Mouse (Mus musculus) MEL-GATA-1-ER (cell line): ENCODE data around the gene Dbnl.
"Not testable (repeated sequence)": the region's sequence is repeated elsewhere in the genome, so short reads cannot be mapped to it uniquely, and the experiment has no call there.

Experiments
- DNase-seq: peaks from one replicate; pipeline ENCODE4 v3.0.0-alpha.2; 2012; ENCODE audit warnings: low read depth; ENCODE audit errors: extremely low read depth

Gene Dbnl

DNA sequence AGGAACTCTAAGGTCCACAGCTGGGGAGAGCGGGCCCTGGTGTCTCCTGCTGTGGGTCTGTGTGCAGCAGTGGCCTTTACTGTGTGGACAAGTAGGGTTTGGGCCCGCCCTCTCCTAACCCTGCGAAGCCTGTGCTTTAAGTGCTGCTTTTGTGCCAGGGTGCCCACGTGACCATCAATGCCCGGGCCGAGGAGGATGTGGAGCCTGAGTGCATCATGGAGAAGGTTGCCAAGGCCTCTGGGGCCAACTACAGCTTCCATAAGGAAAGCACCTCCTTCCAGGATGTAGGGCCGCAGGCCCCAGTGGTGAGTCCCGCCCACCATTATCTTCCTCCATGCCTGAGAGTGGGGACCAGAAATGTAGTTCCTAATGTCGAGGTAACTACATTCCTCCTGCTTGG lies 7.0 kb downstream of the Dbnl start:
- no peak for DNase-seq

DNA sequence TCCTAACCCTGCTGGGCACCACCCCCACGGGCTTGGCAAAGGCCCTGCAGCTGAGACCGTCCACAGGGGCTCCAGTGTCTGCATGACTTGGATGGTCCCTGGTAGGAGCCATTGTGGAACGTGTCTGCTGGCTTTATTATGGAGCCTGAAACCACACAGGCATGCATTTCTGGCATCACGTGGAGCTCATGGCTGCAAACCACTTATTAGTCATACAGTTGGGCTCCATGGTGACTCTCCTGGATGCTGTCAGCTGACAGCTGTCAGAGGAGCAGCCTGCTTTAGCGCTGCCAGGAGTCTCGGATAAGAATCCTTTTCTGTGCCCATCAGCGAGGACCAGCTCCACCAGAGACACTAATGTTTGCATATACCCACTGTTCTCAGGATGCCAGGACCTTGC lies 7.4 kb downstream of the Dbnl start:
- DNase-seq: no peak

DNA sequence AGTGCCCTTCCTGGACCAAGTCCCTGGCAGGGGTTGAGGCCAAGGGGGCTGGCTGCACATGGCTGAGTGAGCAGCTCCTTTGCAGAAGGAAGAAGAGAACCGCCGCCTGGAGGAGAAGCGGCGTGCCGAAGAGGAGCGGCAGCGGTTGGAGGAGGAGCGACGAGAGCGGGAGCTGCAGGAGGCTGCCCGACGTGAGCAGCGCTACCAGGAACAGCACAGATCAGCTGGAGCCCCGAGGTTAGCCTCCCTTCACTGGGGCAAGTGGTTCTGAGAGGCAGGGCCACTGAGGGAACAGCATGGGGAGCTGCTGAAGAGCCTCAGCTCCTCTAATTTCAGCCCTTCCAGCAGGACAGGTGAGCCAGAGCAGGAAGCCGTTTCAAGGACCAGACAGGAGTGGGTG lies 8.7 kb downstream of the Dbnl start:
- DNase-seq: no peak

DNA sequence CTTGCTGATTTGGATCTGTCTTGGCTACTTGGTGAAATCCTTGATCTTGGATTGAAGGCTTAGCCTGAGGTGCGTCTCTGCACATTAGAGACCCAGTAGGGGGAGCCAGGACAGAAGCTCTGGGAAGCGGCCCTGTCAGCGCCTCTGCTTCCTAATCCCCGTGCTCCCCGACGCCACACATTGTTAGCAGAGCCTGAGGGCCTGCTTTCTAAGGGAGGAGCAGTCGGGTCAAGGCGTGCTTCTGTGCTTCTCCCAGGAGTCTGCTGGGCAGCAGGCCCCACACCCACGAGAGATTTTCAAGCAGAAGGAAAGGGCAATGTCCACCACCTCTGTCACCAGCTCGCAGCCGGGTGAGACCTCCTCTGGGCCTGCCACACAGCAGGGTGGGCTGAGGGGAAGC lies 9.1 kb downstream of the Dbnl start:
- no peak for DNase-seq

DNA sequence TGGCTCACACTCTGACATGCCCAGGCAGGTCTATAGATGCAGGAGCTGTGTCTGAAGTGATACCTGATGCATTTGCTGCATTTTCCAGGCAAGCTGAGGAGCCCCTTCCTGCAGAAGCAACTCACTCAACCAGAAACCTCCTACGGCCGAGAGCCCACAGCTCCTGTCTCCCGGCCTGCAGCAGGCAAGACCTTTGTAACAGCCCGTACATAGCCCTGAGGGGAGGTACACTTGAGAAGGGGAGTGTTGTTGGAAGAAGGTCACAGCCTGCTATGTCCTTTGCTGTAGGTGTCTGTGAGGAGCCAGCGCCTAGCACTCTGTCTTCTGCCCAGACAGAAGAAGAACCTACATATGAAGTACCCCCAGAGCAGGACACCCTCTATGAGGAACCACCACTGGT lies 9.6 kb downstream of the Dbnl start:
- no peak for DNase-seq

DNA sequence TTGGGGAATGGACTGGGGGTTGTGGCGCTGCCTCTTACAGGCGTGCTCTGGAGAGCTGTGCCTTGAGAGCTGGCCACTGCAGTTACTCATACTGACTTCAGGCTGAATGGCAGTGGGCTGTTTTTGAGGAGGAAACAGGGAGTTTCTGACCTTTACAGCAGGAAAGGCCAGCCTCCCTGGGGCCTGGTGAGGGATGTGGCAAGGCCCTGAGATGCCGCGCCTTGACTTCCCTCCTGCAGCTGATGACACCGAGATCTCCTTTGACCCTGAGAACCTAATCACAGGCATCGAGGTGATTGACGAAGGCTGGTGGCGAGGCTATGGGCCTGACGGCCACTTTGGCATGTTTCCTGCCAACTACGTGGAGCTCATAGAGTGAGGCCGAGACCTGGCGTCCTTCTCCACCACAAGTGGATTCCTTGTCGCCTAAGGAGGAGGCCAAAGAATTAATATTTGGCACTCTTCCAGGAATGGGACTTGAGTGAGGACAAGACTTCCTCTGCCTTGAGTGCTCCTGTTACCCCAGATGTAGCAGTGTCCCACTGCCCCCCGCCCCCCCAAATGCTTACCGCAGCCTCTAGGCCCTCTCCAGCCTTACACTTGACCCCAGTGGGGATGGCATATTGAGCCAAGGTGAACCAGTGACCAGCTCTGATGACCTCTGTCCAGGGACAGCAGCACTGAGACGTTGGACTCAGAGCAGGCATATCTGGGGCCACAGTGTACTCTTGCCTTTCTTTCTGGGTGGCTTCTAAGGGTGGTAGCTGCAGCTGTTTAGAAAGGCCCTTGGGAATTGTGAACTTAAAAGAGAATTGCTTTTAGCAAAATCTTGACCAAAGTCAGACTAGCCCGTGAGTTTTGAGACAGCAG lies 11.6 kb downstream of the Dbnl start:
- no peak for DNase-seq

DNA sequence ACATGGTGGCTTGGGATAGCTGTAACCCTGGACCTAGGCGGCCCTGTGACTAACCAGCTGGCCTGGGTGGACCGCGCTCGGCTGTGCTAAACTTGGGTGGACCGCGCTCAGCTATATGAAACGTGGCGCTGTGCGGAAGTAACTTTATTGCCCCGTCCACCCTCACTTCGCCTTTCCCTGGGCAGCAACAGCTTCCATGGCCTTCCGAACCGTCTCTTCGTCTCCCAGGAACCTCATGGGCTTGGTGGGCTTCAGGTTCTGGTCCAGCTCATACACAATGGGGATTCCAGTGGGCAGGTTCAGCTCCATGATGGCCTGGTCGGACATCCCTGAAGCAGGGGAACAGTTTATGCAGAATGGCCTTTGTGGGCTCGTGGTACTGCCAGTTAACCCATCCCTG lies 13.2 kb downstream of the Dbnl start:
- no peak for DNase-seq

DNA sequence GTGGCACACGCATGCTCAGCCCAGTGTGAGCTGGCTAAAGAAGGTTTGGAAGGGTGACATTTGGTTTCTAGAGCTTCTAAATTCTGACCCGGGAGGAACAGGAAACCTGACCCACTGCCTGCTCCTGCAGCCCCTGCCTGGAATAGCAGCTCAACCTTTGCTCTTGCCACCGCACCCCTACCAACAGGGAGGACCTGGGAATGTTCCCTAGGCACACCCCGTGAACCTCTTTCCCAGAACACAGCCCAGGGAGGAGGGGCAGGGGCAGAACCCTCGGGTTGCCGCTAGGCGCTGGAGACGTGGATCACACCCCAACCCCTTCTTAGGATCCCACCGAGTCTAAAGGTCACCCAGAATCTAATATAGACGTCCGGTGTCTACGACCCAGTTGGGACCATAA lies 13.7 kb downstream of the Dbnl start:
- no peak for DNase-seq

DNA sequence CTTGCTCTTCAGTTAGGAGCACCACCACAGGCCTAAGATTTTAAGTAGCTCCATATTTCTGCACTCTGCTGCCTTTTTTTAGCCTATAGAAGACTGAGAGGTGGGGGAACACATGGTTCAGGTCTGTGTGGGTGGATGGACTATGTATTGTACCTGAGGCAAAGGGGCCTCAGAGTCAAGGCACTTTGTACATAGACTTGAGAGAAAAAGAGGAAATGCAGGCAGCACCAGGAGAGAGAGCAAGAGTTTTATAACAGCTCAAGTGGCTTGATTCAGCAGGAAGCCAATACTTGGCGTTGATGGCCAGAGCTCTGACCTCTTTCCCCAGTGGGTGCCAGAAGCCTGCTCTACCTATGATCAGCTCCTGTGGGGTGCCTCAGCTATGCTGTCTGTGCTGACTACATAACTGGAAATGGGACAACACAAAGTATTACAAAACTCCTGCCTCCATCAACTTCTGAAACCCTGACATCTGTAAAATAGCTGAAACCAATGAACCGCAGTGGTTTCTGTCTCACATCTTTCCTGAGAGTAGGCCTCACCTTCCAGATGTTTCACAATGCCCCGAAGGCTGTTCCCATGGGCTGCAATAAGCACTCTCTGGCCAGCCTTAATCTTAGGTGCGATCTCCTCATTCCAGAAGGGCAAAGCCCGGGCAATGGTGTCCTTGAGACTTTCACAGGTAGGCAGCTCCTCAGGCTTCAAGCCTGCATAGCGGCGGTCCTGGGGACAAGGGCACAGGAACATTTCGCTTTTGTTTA lies 14.3 kb downstream of the Dbnl start:
- DNase-seq: no peak

DNA sequence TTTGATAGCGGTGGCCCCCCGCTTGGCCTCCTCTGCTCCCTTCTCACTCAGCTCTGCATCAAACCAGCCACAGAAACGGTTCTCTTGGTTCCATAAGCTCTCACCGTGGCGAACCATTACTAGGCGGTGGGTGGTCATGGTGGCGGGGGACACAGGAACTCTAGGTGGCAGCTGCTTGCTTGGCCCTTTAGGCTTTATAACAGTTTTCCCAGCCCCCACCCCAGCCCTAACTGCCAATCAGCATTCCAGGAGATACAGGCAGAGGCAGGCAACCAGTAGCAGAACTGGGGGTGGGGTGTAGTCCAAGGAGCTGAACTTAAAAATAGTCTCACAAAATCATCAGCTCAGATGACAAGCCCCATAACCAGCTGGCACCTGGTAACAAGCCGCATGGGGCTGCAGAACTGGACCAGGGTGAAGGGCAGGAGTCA lies 15.3 kb downstream of the Dbnl start, which contains the start of gene Pgam2:
Gene Pgam2 (minus strand): TSS at position 183 of the 431 bp plus-strand sequence.
- DNase-seq: no peak

DNA sequence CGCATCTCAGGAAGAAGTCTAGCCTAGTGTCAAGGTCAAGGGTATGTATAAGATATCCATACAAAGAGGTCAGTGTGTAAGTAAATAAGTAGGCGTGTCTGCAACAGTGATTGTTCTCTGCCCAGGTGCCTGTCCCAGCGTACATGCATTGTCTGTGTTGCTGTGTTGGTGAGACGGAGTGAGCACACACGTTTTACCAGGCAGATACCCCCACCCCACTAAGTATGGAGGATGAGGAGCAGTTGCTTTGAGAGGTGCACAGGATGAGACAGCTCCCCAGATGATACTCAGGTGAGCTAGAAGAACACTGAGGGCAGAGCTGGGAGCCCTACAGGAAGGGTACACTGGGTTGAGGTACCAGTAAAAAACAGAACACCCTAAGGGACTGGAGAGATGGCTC lies 15.9 kb downstream of the Dbnl start:
- DNase-seq: no peak

DNA sequence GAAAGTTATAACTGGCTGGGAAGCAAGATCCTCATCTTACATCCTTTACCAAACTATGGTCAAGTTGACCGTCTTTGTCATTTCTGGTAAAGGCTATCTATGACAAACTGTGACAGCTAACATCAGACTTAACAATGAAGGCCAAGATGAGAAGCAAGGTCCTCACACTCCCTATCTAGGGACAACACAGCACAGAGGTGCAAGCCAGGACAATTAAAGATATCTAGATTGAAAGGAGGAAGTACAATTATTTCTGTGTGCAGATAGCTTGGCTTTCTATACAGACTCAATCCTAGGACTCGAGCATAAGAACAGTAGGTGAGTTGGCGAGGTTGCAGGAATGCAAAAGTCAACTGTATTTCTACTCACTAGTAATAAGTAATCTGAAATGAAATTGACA lies 17.4 kb downstream of the Dbnl start:
- DNase-seq: peak; percentile 63

DNA sequence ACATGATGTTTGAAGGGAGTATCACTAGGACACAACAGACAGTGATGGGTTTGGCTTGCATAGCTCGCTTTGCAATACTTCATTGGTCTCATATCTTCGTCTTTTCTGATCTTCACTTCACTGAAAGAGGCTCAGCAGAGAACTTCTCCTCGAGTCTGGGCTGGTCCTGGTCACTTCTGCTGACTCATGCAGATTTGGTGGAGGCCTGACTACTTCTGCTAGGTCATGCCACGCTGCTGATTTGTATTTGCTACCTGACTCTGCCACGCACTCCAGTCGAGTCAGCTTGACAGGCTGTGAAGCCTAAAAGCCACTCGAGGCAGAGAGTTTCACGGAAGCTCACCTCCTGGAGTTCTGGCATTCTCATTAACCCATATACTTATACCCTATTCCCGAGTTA lies 19.7 kb downstream of the Dbnl start:
- no peak for DNase-seq

DNA sequence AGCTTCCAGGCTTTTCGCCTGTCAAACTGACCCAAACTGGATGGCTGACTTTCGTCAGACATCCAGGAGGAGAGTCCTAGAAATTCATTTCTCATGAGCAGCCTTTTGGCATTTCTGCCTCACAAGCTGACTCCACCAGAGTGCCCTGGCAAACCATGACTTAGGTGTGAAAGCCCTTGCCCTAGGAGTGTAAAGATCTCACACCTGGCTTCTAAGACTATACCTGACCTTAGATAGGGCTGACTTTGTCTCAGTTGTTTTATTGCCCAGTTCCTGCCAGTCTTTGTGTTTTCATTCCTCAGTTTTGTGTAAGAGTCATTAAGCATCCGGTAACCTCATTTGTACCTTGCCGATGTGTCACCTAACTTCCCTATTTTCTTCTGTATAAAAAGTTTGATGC lies 21.2 kb downstream of the Dbnl start:
- DNase-seq: not testable (repeated sequence)

DNA sequence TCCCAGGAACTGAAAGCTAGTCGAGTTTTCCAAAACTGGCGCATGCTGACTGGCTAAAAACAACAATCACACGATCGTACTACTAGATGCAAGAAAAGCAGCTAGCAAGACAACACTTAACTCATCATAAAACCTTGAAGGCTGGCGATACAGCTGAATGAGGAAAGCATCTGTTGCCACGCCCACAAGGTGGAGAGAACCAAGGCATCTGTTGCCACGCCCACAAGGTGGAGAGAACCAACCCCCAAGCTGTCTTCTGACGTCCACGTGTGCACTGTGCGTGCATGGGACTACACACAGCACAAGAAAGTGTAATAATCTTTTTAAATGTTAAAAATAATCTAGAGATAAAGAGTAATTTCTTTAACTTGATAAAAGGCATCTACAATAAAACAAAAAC lies 25.1 kb downstream of the Dbnl start:
- no peak for DNase-seq

DNA sequence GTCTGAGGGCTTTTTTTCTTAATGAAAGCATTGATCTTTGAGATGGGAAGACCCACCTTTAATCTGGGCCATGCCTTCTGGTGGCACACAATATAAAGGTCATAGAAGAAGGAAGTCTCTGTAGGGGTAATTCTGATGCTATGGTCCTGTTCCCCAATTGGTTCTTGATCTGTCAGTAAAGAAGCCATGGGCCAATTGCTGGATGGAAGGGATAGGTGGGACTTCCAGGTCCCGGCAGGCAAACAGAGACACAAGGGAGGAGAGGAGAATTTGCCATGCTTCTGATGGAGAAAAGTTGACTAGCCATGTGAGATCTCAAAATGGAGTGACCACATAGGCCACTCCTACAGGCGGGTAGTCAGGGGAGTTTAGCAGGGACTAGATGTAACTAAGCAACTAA lies 30.9 kb downstream of the Dbnl start:
- peak; percentile 41 for DNase-seq

DNA sequence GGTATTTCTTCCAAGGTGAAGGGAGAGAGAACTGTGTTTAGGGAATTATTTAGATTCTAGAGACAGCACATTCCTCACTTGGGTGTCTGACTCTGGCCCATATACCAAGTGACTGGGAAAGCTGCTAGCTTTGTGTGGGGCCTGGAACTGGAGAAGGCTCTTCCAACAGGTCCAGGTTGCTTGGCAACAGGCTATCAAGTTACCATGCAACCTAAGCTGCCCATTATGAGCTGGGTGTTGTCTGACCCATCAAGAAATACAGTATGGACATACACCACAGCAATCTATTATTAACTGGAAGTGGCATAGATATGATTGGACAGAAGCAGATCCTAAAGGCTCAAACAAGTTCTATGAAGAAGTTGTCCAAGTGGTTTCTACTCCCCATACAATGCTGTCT lies 37.1 kb downstream of the Dbnl start:
- no peak for DNase-seq

DNA sequence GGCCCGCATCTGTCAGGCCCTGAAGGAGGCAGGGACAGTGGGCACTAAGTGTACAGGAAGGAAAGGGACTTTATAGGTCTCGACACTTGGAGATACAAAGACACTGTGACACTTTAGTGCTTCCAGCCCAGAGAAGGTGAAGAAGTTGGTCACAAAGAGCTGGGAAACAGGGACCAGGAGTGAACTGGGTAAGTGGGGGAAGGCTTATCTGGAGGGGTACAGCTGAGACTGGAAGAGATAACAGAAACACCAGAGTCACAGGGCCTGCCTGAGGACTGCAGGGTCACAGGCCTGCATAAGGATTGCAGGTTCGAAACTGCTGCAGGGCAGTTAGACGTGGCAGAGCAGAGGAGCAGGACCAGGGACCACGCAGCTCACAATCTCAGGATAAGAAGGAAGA lies 39.6 kb downstream of the Dbnl start:
- DNase-seq: no peak

DNA sequence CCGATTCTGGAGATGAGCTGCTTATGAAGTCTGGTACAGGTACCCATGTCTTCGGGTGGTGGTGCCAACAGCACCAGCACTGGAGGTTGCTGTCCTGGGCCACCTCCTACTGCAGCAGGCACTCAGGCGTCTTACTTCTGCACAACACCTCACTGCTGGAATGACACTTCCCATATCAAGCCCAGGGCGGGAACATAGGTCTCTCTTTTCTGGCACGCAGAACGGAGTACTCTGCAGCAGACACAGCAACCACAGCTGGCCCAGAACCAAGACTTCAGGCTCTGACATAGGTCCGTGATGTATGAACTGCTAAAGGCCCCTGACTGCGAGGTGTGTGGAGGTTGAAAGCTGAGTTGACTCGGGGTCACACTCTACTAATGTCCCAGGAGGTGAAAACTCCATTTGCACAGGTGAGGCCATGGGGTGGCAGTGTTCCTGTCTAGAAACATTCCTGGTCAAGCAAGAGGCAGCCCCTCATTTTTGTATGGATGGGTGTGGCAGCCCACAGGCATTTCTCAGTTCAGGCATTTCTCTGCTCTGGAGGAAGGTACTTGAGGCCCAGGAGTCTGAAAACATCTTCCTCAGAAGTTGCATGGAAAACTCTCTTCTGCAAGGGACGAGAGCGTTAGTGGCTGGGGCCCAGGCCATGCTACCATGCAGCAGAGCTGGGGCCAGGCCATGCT lies 40.4 kb downstream of the Dbnl start:
- DNase-seq: no peak

DNA sequence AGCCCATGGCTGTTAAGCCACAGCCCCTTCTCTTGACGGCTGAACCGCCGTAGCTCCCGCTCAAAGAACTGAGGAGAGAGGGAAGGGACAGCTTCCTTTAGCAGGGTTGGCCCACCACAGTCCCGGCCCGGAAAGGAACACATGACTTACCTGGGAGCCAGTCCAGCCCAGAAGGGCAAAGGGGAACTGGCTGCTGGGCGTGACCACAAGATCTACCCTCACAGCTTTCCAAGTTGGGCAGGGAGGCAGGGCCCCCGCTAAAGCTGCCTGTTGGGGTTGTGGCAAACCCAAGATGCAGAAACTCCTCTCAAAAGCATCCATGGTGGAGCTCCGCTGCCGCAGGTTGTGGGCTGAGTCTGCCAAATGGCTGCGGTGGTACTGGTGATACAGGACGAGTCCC lies 41.0 kb downstream of the Dbnl start:
- no peak for DNase-seq

DNA sequence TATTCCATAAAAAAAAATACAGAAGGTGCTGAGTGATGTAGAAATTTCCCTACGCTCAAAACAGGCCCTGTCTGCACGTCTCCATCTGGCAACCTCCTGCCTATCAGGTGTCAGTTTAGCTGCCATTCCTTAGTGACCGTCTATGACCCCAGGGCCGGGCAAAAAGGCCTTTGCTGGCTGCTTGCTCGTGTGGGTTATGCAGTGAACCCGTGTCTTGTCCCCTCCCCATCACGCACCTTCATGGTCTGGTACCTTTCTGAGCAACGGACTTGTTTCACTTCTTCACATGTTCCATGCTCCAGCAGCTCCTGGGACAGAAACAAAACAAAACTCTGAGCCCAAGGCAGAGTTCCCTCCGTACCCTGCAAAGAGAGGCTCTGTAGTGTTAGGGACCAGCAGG lies 46.2 kb downstream of the Dbnl start:
- DNase-seq: no peak

DNA sequence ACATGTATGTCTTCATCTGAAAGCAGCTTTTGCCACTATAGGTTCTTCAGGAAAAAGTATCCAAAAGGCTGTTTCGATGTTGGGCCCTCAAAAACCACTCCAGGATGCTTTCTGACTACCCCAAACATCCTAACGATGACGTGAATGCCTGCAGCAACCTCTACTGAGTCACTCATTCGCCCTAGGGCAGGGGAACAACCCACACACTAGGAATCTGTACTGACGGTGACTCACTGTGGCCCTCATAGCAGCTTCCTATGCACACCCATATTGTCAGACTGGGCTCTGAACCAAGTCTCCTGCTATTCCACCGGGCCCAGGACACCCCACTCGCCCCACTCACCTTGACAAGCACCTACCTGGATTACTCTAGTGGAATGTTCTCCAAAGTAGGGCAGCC lies 46.8 kb downstream of the Dbnl start:
- no peak for DNase-seq
